Mouse (Mus musculus) thymus, adult 18-20 months (tissue): ENCODE data around the gene Commd8.
"Not testable (repeated sequence)": the region's sequence is repeated elsewhere in the genome, so short reads cannot be mapped to it uniquely, and the experiment has no call there.

ENCODE experiments used
- DNase-seq, 2 experiments: peaks; one replicate each; pipeline ENCODE4 v3.0.0; 2022; ENCODE audit warnings: mixed read lengths in 2 of 2

Gene Commd8

GRCm38 (mm10) chr5:72164386-72164785 is 3.6 kb downstream of the Commd8 start:
- no peak for DNase-seq

GRCm38 (mm10) chr5:72162855-72163254 is 5.1 kb downstream of the Commd8 start:
- no peak for DNase-seq

DNA sequence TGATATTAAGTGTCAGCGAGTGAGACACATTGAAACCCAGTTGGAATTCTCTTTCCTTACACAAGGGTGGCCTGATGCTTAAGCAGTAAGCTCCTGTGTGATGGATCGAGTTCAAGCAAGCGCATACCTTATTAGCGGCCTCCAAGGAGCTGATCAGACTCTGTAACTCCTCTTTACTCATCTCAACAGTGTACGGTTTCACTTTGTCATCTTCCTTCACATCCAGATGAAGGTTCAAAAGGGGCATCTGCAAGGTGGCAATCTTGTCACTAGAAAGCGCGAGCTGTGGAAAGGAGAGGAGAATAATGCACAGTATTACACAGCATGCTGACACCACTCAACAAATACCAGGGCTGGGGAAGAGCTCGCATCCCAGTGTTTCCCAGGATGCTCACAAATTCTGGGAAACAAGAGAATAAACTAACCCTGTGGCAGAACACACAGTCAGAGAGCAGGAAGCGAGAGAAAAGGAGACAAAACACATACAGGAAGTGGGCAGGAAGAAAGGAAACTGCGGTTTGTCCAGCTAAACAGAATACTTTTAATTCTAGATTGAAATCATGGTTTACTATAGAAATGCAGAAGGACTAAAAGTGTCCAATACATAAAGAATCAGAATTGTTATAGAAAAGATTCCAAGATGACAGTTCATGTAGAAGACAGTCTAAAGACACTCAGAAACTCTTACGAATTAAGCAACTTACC is 7.1 kb downstream of the Commd8 start:
- no peak for DNase-seq

DNA sequence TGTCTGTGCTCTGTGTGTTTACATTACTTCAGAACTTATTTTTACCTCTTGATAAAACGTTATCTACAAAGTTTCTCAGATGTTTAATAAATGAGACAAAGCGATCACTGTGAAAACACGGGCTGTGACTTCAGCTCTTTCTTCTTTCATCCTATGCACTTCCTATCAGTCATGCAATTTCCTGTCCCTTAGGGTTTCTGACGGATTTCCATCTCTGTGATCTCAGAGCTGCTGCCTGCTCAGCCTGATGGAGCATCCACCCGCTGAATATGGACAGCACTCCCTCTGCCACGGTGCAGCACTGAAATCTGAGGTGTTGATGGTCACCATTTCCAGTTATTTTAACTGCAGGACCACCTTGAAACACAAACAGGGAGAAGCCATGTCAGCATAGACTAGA is 8.5 kb downstream of the Commd8 start:
- DNase-seq, result no peak

GRCm38 (mm10) chr5:72158667-72159066 is 9.3 kb downstream of the Commd8 start:
- DNase-seq, result no peak

- DNase-seq, result no peak
These were observed 11.4 kb downstream of the Commd8 start for GRCm38 (mm10) chr5:72156598-72156997.

GRCm38 (mm10) chr5:72155686-72156085 is 12.3 kb downstream of the Commd8 start:
- not testable (repeated sequence) for DNase-seq

- DNase-seq, result no peak
These were observed 17.1 kb downstream of the Commd8 start for GRCm38 (mm10) chr5:72150870-72151269.

DNA sequence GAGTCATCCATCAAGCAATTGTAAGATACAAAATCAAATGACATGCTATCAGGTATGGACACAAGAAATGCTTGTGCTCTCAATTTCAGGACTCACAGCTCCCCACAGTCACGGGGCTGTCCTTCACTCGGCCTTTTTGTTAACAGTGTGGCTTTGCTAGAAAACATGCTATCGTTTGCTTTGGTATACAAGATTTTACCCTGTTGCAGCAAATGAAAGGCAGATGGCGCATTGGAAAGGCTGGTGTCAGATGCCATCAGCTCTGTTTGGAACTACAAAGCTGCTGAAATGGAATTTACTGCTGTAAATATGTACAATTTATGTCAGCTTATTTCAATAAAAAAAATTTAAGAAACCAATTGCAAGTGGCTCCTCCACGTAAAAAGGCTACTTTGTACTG is 19.3 kb downstream of the Commd8 start:
- DNase-seq, result no peak

GRCm38 (mm10) chr5:72139619-72140018 is 28.4 kb downstream of the Commd8 start:
- no peak for DNase-seq

GRCm38 (mm10) chr5:72138256-72138655 is 29.7 kb downstream of the Commd8 start:
- DNase-seq, result no peak

DNA sequence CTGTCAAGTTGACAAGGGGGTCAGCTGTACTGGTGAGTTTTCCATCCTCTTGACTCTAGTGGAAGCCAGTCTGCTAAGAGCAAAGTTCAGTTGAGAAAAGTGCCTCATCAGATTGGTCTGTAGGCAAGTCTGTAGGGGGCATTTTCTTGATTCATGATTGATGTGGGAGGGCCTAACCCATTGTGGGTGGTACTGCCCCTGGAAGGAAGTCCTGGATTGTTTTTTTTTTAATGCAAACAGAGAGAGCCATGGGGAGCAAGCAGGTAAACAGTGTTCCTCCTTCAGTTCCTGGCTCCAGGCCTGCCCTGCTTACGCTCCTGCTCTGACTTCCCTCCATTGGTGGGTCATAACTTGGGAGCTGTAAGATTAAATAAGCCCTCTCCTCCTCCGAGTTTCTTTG is 34.1 kb downstream of the Commd8 start:
- DNase-seq, result no peak

- no peak for DNase-seq
These were observed 41.3 kb downstream of the Commd8 start for GRCm38 (mm10) chr5:72126681-72127080.

GRCm38 (mm10) chr5:72122414-72123037 is 45.5 kb downstream of the Commd8 start:
- DNase-seq, result no peak
